In genomic region chr5:137745214-137746171, GRCm38 (mm10) we compare ENCODE assay signal across 8 mouse cellular contexts. TPM values are rescaled to one million over a fixed set of nuclear protein-coding genes. Genes with fewer than 3 reads are reported as not detected.
DNase-seq lines count a peak whose midpoint lies in the region; ATAC-seq and TF ChIP-seq lines count a peak whose summit lies in the region.

Tsc22d4 (plus strand) TSS chr5:137745730.

- ATAC-seq in frontal cortex, adult (ENCODE audit: low TSS enrichment): peak; percentile 70
- peak; percentile 61 to 67 for ATAC-seq in hematopoietic stem cell, adult 5-6 weeks (replicated peaks in 1 of 2; ENCODE audit: insufficient read depth in 1 of 2, low FRiP score in 2 of 2, low TSS enrichment in 1 of 2, low read depth in 1 of 2, poor library complexity in 2 of 2, severe bottlenecking in 2 of 2)
- ATAC-seq in lung, postnatal 0 days: peak; percentile 80

- H3K4me1 ChIP-seq in lung, postnatal 0 days (ENCODE audit: insufficient read depth, low read depth, low read length): peaks cover 3% of the 10 kb centered on the region; the same call in 1 of the 2 replicates

- TF ChIP-seq EP300 in lung, postnatal 0 days (IDR thresholded peaks at IDR 0.05): 0 out of 2 replicates have a peak, but pooled peaks have one; percentile 59

- 2% methylated on average over 26 of the region's 28 CpGs for WGBS in lung, postnatal 0 days

- peak within 1 kb of the TSS; percentile 97 for H3K27ac ChIP-seq in lung, postnatal 0 days (ENCODE audit: low read length)

- H3K4me3 ChIP-seq in lung, postnatal 0 days (ENCODE audit: low read depth, low read length): peak within 1 kb of the TSS; percentile 74

- TF ChIP-seq CTCF in lung, postnatal 0 days (IDR thresholded peaks at IDR 0.05): 0 out of 2 replicates have a peak, but pooled peaks have one; percentile 21

- no peaks in the 10 kb centered on the region for H3K27me3 ChIP-seq in lung, postnatal 0 days (replicated peaks; ENCODE audit: insufficient read depth, low read length)

- H3K9ac ChIP-seq in lung, postnatal 0 days (replicated peaks; ENCODE audit: low read depth): peak within 1 kb of the TSS; percentile 79

- peak; percentile 92 for DNase-seq in NIH3T3 (ENCODE audit: low read depth)
- DNase-seq in cerebellum, adult 9-10 months: peak; percentile 90
- DNase-seq in layer of hippocampus, postnatal 10 days (ENCODE audit: low spot score in 2 of 2): peak; percentile 93 to 94
- DNase-seq in lung, postnatal 0 days (ENCODE audit: low spot score): peak; percentile 97
- peak; percentile 96 for DNase-seq in ovary, postnatal 10 days (ENCODE audit: low spot score)
- DNase-seq in thymus, postnatal 10 days (ENCODE audit: low spot score in 2 of 2): peak; percentile 92 to 96

- peak within 1 kb of the TSS; percentile 97 for H3K4me2 ChIP-seq in lung, postnatal 0 days (replicated peaks; ENCODE audit: low read depth, low read length)

- no peaks in the 10 kb centered on the region for H3K9me3 ChIP-seq in lung, postnatal 0 days (ENCODE audit: low read length)

- H3K36me3 ChIP-seq in lung, postnatal 0 days (ENCODE audit: insufficient read depth, low read length): no peaks in the 10 kb centered on the region; the same call in 1 of the 2 replicates

RNA-seq across cellular contexts. Expression of gene Tsc22d4, which starts in this region (rescaled TPM):
- 61.0 and 67.7 TPM in 2 replicates for total RNA-seq in hematopoietic stem cell, adult 5-6 weeks (2017)
- 100 to 1,000 TPM; 141 to 146 TPM for total RNA-seq in layer of hippocampus, postnatal 10 days (2021)
- 119 and 129 TPM in 2 replicates for polyA plus RNA-seq in lung, postnatal 0 days (2015; fragmentation: Nextera tagmentation; extraction: Ambion mirVana)

Comparison
In these comparisons a context has a peak if more than half of its experiments do, and no peak if none do; other contexts are left out.
1. Peak in every context shown above with its lines: DNase-seq, ATAC-seq, H3K4me3 ChIP-seq and H3K27ac ChIP-seq.